Mouse (Mus musculus) small intestine, adult 2 months (tissue): ENCODE data around the gene Ppm1g.

Experiments
- CTCF ChIP-seq: fragments of 200-500 bp; IDR thresholded peaks from 2 replicates; pipeline ENCODE4 v1.5.1; 2012; ENCODE audit warnings: low read depth, mild to moderate bottlenecking, control low read depth, inconsistent platforms, low read length, moderate library complexity, mixed read lengths; ENCODE audit not compliant: insufficient replicate concordance, insufficient read length; ENCODE audit errors: extremely low read depth
- POLR2A ChIP-seq: fragments of 200-500 bp; IDR thresholded peaks from 2 replicates; pipeline ENCODE4 v1.6.1; 2012; ENCODE audit warnings: low read depth, mild to moderate bottlenecking, control low read depth, inconsistent platforms, low read length, moderate library complexity

- no peak for TF ChIP-seq POLR2A
- no peak for TF ChIP-seq CTCF
Observed at GRCm38 (mm10) chr5:31222696-31223095, 2.2 kb upstream of the Ppm1g start.
